Comparison of ENCODE assay signal across 10 mouse cellular contexts in the genomic region with DNA sequence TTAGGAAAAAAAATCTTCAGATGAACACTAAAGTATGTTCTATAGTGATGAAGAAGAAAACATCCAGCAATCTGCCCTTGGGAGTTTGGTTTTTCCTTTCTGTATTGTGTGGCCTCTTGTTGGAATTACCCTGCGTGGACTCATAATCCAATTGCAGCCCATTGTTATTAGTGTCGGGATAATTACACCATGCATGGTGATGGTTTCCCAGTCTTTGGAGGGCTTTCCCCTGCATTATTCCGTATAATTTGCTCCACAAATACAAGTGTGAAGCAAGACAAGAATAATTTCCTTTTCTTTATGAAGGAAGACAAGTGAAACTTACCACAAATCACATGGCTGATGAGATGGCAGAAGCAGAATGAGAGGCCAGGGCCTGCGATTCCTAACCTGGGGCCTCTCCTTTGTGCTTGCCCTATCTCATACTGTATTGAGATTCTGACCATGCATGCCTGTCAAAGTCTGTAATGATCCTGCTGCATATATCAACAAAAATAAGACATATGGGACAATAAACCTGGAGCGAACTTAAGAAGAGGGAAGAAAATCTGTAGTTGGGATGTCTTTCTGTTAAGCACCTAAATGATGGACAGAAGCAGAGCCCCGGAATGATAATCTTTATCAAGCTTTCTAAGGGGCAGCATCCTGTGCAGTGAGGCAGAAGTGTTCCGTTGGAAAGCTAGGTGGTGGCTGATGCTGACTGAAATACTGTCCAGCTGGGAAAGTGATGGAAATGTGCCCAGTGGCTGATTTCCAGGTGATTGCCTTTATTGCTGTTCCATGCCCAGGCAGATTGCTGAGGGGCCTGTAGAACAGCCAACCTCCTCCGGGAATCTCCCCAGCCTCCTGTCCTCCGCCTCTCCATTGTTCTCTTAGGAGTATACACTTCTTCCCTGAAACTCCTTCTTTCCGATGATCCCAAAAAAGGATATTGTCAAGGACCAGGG.
DNase-seq lines count a peak whose midpoint lies in the region; ATAC-seq lines count a peak whose summit lies in the region.
"Had no signal": no experiment of that assay in that cellular context is flagged by ENCODE, and none has a peak within 500 bp of the region (broad histone marks: within the 10 kb centered on the region; RNA-seq: fewer than 3 reads in every experiment).

No protein-coding gene starts in this region.

- no peak overlapping the region for H3K4me2 ChIP-seq in heart, embryonic 12.5 days
- H3K4me2 ChIP-seq in forebrain, embryonic 16.5 days (ENCODE audit: low read length) = no peak overlapping the region

- 65% methylated on average over 10 of the region's 10 CpGs for WGBS in heart, embryonic 12.5 days
- WGBS in forebrain, embryonic 16.5 days = 34% methylated on average over 10 of the region's 10 CpGs

- no peak overlapping the region for H3K4me3 ChIP-seq in heart, embryonic 12.5 days
- H3K4me3 ChIP-seq in forebrain, embryonic 16.5 days (replicated peaks; ENCODE audit: low read length) = no peak overlapping the region
- H3K4me3 ChIP-seq: myocyte had no signal

- no peak overlapping the region for H3K9ac ChIP-seq in heart, embryonic 12.5 days
- H3K9ac ChIP-seq in forebrain, embryonic 16.5 days (replicated peaks; ENCODE audit: low read depth, low read length) = no peak overlapping the region

- no peaks in the 10 kb centered on the region for H3K9me3 ChIP-seq in heart, embryonic 12.5 days (replicated peaks)
- no peaks in the 10 kb centered on the region for H3K9me3 ChIP-seq in forebrain, embryonic 16.5 days (ENCODE audit: control insufficient read depth, low read length)

- H3K27ac ChIP-seq in heart, embryonic 12.5 days (ENCODE audit: poor library complexity, severe bottlenecking) = no peak overlapping the region
- H3K27ac ChIP-seq in forebrain, embryonic 16.5 days (ENCODE audit: low read length) = peak overlapping the region; percentile 60

- H3K4me1 ChIP-seq in heart, embryonic 12.5 days (replicated peaks) = no peaks in the 10 kb centered on the region
- peaks cover 18% of the 10 kb centered on the region for H3K4me1 ChIP-seq in forebrain, embryonic 16.5 days (replicated peaks; ENCODE audit: control insufficient read depth, insufficient read depth, low read length)

- no peaks in the 10 kb centered on the region for H3K27me3 ChIP-seq in heart, embryonic 12.5 days (replicated peaks)
- H3K27me3 ChIP-seq in forebrain, embryonic 16.5 days (replicated peaks; ENCODE audit: control insufficient read depth, insufficient read depth, low read length) = no peaks in the 10 kb centered on the region

- H3K36me3 ChIP-seq in heart, embryonic 12.5 days = no peaks in the 10 kb centered on the region
- H3K36me3 ChIP-seq in forebrain, embryonic 16.5 days (ENCODE audit: control insufficient read depth, insufficient read depth) = no peaks in the 10 kb centered on the region

- peak; percentile 47 for DNase-seq in heart, postnatal 4 days
- peak; percentile 12 for DNase-seq in MN1 (ENCODE audit: low spot score)
- peak; percentile 73 for DNase-seq in brain, adult 2 months (ENCODE audit: low read depth, low spot score)
- DNase-seq in frontal cortex, adult 2 months (ENCODE audit: extremely low spot score in 1 of 2, low spot score in 1 of 2) = no peak
- no peak for DNase-seq in urinary bladder, postnatal 25 days (ENCODE audit: low spot score)
- DNase-seq: spleen, adult 18-20 months had no signal

- ATAC-seq in heart, embryonic 12.5 days (ENCODE audit: insufficient number of reproducible peaks, low FRiP score) = no peak
- peak; percentile 71 for ATAC-seq in forebrain, embryonic 16.5 days
- ATAC-seq in erythroid progenitor cell, adult 5-6 weeks (replicated peaks; ENCODE audit: low FRiP score, poor library complexity, severe bottlenecking) = no peak

Comparison
In these comparisons a context has a peak if more than half of its experiments do, and no peak if none do; other contexts are left out.
1. DNase-seq: peak in heart, postnatal 4 days (single experiment), MN1 (single experiment) and brain, adult 2 months (single experiment); none in frontal cortex, adult 2 months (0 of 2) and urinary bladder, postnatal 25 days (single experiment).